Mouse (Mus musculus) heart, postnatal 0 days (tissue): ENCODE measurements at regions not wholly inside any gene's neighbourhood (a gene's known extent, or its start where the extent isn't known, plus 50 kb on each side); places are given as distances from the start of the nearest gene placed in this dataset.

ENCODE experiments used
- CTCF ChIP-seq: IDR thresholded peaks from 2 replicates; pipeline ENCODE4 v1.5.1; 2016; ENCODE audit warnings: antibody characterized with exemption, control low read depth, low read depth
- EP300 ChIP-seq: IDR thresholded peaks from 2 replicates; pipeline ENCODE4 v1.6.1; 2016; ENCODE audit warnings: antibody characterized with exemption, low read depth

GRCm38 (mm10) chr7:110699596-110699995, 68.4 kb upstream of the Ampd3 start:
- TF ChIP-seq CTCF, result no peak
- TF ChIP-seq EP300, result no peak
